ENCODE assay signal across 28 mouse cellular contexts in genomic region chr9:95555233-95555740, GRCm38 (mm10). TPM values are rescaled to one million over a fixed set of nuclear protein-coding genes. Genes with fewer than 3 reads are reported as not detected.
A peak's percentile ranks its signal among the peaks of the same experiment; 100 is the strongest.
DNase-seq lines count a peak whose midpoint lies in the region; ATAC-seq and TF ChIP-seq lines count a peak whose summit lies in the region.
"Had no signal": no experiment of that assay in that cellular context is flagged by ENCODE, and none has a peak within 500 bp of the region (broad histone marks: within the 10 kb centered on the region; RNA-seq: fewer than 3 reads in every experiment).

No protein-coding gene starts in this region.

- H3K27ac ChIP-seq in spleen, adult 2 months (ENCODE audit: insufficient read depth, low read length) = peak overlapping the region; percentile 74; the same call in 1 of the 2 replicates
- peak overlapping the region; percentile 86 for H3K27ac ChIP-seq in liver, adult 2 months (replicated peaks; ENCODE audit: insufficient read depth, low read depth, low read length)
- H3K27ac ChIP-seq in liver, embryonic 16.5 days (ENCODE audit: low read length) = peak overlapping the region; percentile 92
- no peak overlapping the region for H3K27ac ChIP-seq in cerebellum, adult 2 months (ENCODE audit: insufficient read depth, low read length)
- no peak overlapping the region for H3K27ac ChIP-seq in hindbrain, embryonic 12.5 days
- H3K27ac ChIP-seq: forebrain, embryonic 10.5 days; hindbrain, embryonic 10.5 days; kidney, embryonic 15.5 days; limb, embryonic 15.5 days; neural tube, embryonic 15.5 days; stomach, postnatal 0 days had no signal

- H3K9me3 ChIP-seq in liver, embryonic 16.5 days (replicated peaks; ENCODE audit: control insufficient read depth, low read length) = no peaks in the 10 kb centered on the region
- H3K9me3 ChIP-seq in hindbrain, embryonic 12.5 days (replicated peaks) = no peaks in the 10 kb centered on the region
- H3K9me3 ChIP-seq: forebrain, embryonic 10.5 days; heart, embryonic 12.5 days; hindbrain, embryonic 10.5 days; kidney, embryonic 15.5 days; limb, embryonic 15.5 days; neural tube, embryonic 15.5 days had no signal

- no peak for TF ChIP-seq CTCF in spleen, adult 2 months (IDR thresholded peaks at IDR 0.05; ENCODE audit: extremely low read depth, insufficient read depth, insufficient read length, insufficient replicate concordance)
- no peak for TF ChIP-seq CTCF in liver, adult 2 months (IDR thresholded peaks at IDR 0.05; ENCODE audit: low read depth, low read length)
- TF ChIP-seq CTCF in cerebellum, adult 2 months (IDR thresholded peaks at IDR 0.05; ENCODE audit: borderline replicate concordance, insufficient read depth, low read depth, low read length) = no peak

- H3K36me3 ChIP-seq in spleen, adult 2 months (ENCODE audit: control insufficient read depth, insufficient read depth, low read length) = no peaks in the 10 kb centered on the region
- H3K36me3 ChIP-seq in liver, adult 2 months (ENCODE audit: control insufficient read depth, insufficient read depth, low read length) = no peaks in the 10 kb centered on the region
- no peaks in the 10 kb centered on the region for H3K36me3 ChIP-seq in liver, embryonic 16.5 days (ENCODE audit: control insufficient read depth, insufficient read depth)
- no peaks in the 10 kb centered on the region for H3K36me3 ChIP-seq in hindbrain, embryonic 12.5 days
- H3K36me3 ChIP-seq: forebrain, embryonic 10.5 days; heart, embryonic 12.5 days; hindbrain, embryonic 10.5 days; kidney, embryonic 15.5 days; limb, embryonic 15.5 days; neural tube, embryonic 15.5 days had no signal

- peak; percentile 20 for ATAC-seq in liver, embryonic 16.5 days (ENCODE audit: low read depth)
- ATAC-seq in hindbrain, embryonic 12.5 days (ENCODE audit: low FRiP score) = no peak
- ATAC-seq: CD4-positive, CD25-positive, alpha-beta regulatory T cell, adult 4 months; forebrain, embryonic 16.5 days; intestine, postnatal 0 days; Patski had no signal

- peak overlapping the region; percentile 40 for H3K9ac ChIP-seq in liver, adult 2 months (ENCODE audit: low read depth, low read length)
- H3K9ac ChIP-seq in liver, embryonic 16.5 days (ENCODE audit: low read depth, low read length) = peak overlapping the region; percentile 47
- no peak overlapping the region for H3K9ac ChIP-seq in hindbrain, embryonic 12.5 days
- H3K9ac ChIP-seq: heart, embryonic 12.5 days; kidney, embryonic 15.5 days; limb, embryonic 15.5 days; neural tube, embryonic 15.5 days had no signal

- H3K4me2 ChIP-seq in liver, embryonic 16.5 days (ENCODE audit: low read depth, low read length) = peak overlapping the region; percentile 48
- H3K4me2 ChIP-seq in hindbrain, embryonic 12.5 days (replicated peaks) = no peak overlapping the region
- H3K4me2 ChIP-seq: heart, embryonic 12.5 days; kidney, embryonic 15.5 days; limb, embryonic 15.5 days; midbrain, embryonic 11.5 days; neural tube, embryonic 15.5 days had no signal

- H3K4me3 ChIP-seq in spleen, adult 2 months (ENCODE audit: extremely low read depth, insufficient read depth, insufficient read length) = no peak overlapping the region
- no peak overlapping the region for H3K4me3 ChIP-seq in liver, adult 2 months (ENCODE audit: insufficient read depth, low read depth, low read length)
- no peak overlapping the region; the same call in 1 of the 2 replicates for H3K4me3 ChIP-seq in liver, embryonic 16.5 days (ENCODE audit: low read depth, low read length)
- H3K4me3 ChIP-seq in cerebellum, adult 2 months (replicated peaks; ENCODE audit: insufficient read depth, low read depth, low read length) = no peak overlapping the region
- H3K4me3 ChIP-seq in hindbrain, embryonic 12.5 days = no peak overlapping the region
- H3K4me3 ChIP-seq: forebrain, embryonic 10.5 days; heart, embryonic 12.5 days; hindbrain, embryonic 10.5 days; kidney, embryonic 15.5 days; limb, embryonic 15.5 days; neural tube, embryonic 15.5 days had no signal

- no peak for DNase-seq in spleen, adult 2 months (ENCODE audit: low read depth in 1 of 2, low spot score in 2 of 2)
- DNase-seq in spleen, adult 18-20 months = no peak
- no peak for DNase-seq in liver, adult 2 months (ENCODE audit: extremely low read depth, low read depth, low spot score)
- DNase-seq in left cerebral cortex, postnatal 4 days = no peak
- no peak for DNase-seq in cerebellum, adult 2 months
- DNase-seq: cerebellum, adult 9-10 months; gastrocnemius, postnatal 10 days; heart, adult 11 months; heart, postnatal 10 days; kidney, postnatal 4 days; lung, postnatal 10 days; right cerebral cortex, postnatal 14 days; thymus, adult 2 months; thymus, postnatal 4 days had no signal

- H3K79me2 ChIP-seq in liver, adult 2 months (ENCODE audit: control insufficient read depth, insufficient read depth, low read length) = peaks cover 6% of the 10 kb centered on the region; the same call in 1 of the 2 replicates

- peaks cover 3% of the 10 kb centered on the region; the same call in 1 of the 2 replicates for H3K4me1 ChIP-seq in spleen, adult 2 months (ENCODE audit: control insufficient read depth, insufficient read depth, insufficient read length)
- peaks cover 44% of the 10 kb centered on the region for H3K4me1 ChIP-seq in liver, adult 2 months (ENCODE audit: control insufficient read depth, insufficient read depth, low read length)
- H3K4me1 ChIP-seq in liver, embryonic 16.5 days (ENCODE audit: control insufficient read depth, low read depth, low read length) = peaks cover 80% of the 10 kb centered on the region
- peaks cover 21% of the 10 kb centered on the region for H3K4me1 ChIP-seq in cerebellum, adult 2 months (ENCODE audit: control insufficient read depth, insufficient read depth, low read length)
- H3K4me1 ChIP-seq in hindbrain, embryonic 12.5 days = peaks cover 8% of the 10 kb centered on the region

- intact Hi-C loops in left cerebral cortex, postnatal 4 days (cut with DNase I) = no loop called here

- peaks cover 12% of the 10 kb centered on the region for H3K27me3 ChIP-seq in spleen, adult 2 months (ENCODE audit: control insufficient read depth, insufficient read depth, low read length)
- H3K27me3 ChIP-seq in liver, adult 2 months (ENCODE audit: control insufficient read depth, insufficient read depth, low read length) = no peaks in the 10 kb centered on the region
- H3K27me3 ChIP-seq in liver, embryonic 16.5 days (ENCODE audit: control insufficient read depth, insufficient read depth, low read depth, low read length) = peaks cover 23% of the 10 kb centered on the region
- no peaks in the 10 kb centered on the region for H3K27me3 ChIP-seq in cerebellum, adult 2 months (ENCODE audit: control insufficient read depth, insufficient read depth, low read length)
- H3K27me3 ChIP-seq in hindbrain, embryonic 12.5 days = peaks cover 39% of the 10 kb centered on the region
- H3K27me3 ChIP-seq: Patski had no signal

- TF ChIP-seq POLR2A in spleen, adult 2 months (IDR thresholded peaks at IDR 0.05; ENCODE audit: low read depth, low read length) = no peak
- no peak for TF ChIP-seq POLR2A in liver, adult 2 months (IDR thresholded peaks at IDR 0.05; ENCODE audit: extremely low read depth, insufficient read depth, low read length)
- TF ChIP-seq POLR2A in cerebellum, adult 2 months (IDR thresholded peaks at IDR 0.05; ENCODE audit: borderline replicate concordance, insufficient read depth, low read length) = no peak

- WGBS in spleen, adult 2 months = 70% methylated on average over 5 of the region's 5 CpGs
- 34% methylated on average over 5 of the region's 5 CpGs for WGBS in liver, adult 2 months
- 53% methylated on average over 5 of the region's 5 CpGs for WGBS in liver, embryonic 16.5 days (ENCODE audit: insufficient replicate concordance)
- WGBS in cerebellum, adult 2 months = 70% methylated on average over 5 of the region's 5 CpGs
- WGBS in hindbrain, embryonic 12.5 days = 68% methylated on average over 5 of the region's 5 CpGs

RNA-seq across cellular contexts. Expression of gene Paqr9, which starts 4.2 kb away (rescaled TPM):
- polyA plus RNA-seq in spleen, adult 2 months (2012; rRNA removed) = 16.5 and 21.3 TPM in 2 replicates
- total RNA-seq in liver, adult 2 months (2014; rRNA removed) = 56.1 and 56.8 TPM in 2 replicates
- polyA plus RNA-seq in liver, adult 2 months (2012; rRNA removed) = 107 and 154 TPM in 2 replicates
- polyA plus RNA-seq in liver, embryonic 16.5 days (2015; fragmentation: Nextera tagmentation; extraction: Ambion mirVana) = 5.8 and 6.7 TPM in 2 replicates
- 10 to 100 TPM; 32.0 to 32.2 TPM for total RNA-seq in left cerebral cortex, postnatal 4 days (2021)
- 18.5 and 19.8 TPM in 2 replicates for polyA plus RNA-seq in cerebellum, adult 2 months (2012; rRNA removed)
- 1.2 TPM in 2 replicates for polyA plus RNA-seq in hindbrain, embryonic 12.5 days (2016; fragmentation: Nextera tagmentation; extraction: Ambion mirVana)

RNA-seq across cellular contexts. Expression of gene U2surp, which starts 43.5 kb away (rescaled TPM):
- 1.6 and 1.7 TPM in 2 replicates for polyA plus RNA-seq in spleen, adult 2 months (2012; rRNA removed)
- 18.1 and 21.8 TPM in 2 replicates for total RNA-seq in liver, adult 2 months (2014; rRNA removed)
- polyA plus RNA-seq in liver, adult 2 months (2012; rRNA removed) = 1.5 and 1.7 TPM in 2 replicates
- 48.7 and 50.4 TPM in 2 replicates for polyA plus RNA-seq in liver, embryonic 16.5 days (2015; fragmentation: Nextera tagmentation; extraction: Ambion mirVana)
- total RNA-seq in left cerebral cortex, postnatal 4 days (2021) = 10 to 100 TPM; 80.4 to 87.4 TPM
- 28.4 and 30.8 TPM in 2 replicates for polyA plus RNA-seq in cerebellum, adult 2 months (2012; rRNA removed)
- 159 and 182 TPM in 2 replicates for polyA plus RNA-seq in hindbrain, embryonic 12.5 days (2016; fragmentation: Nextera tagmentation; extraction: Ambion mirVana)

Comparison
In these comparisons a context has a peak if more than half of its experiments do, and no peak if none do; other contexts are left out.
1. RNA of gene U2surp, which starts 43.5 kb away (polyA plus RNA-seq): 159 to 182 TPM in hindbrain, embryonic 12.5 days, 48.7 to 50.4 TPM in liver, embryonic 16.5 days and 28.4 to 30.8 TPM in cerebellum, adult 2 months; 1.6 to 1.7 TPM in spleen, adult 2 months and 1.5 to 1.7 TPM in liver, adult 2 months; every median in the first group is over 10 times any median in the second.
2. H3K27ac ChIP-seq: peak in spleen, adult 2 months (single experiment), liver, adult 2 months (single experiment) and liver, embryonic 16.5 days (single experiment); none in cerebellum, adult 2 months (single experiment) and hindbrain, embryonic 12.5 days (single experiment).